Mouse (Mus musculus) megakaryocyte, embryonic 14.5 days (primary cell): ENCODE data around the gene Olfr1331.

ENCODE experiments used
- FLI1 ChIP-seq: IDR thresholded peaks from 2 replicates; pipeline ENCODE4 v1.6.1; 2012; ENCODE audit warnings: low read length, inconsistent platforms, mixed read lengths
- GATA1 ChIP-seq: IDR thresholded peaks from 3 replicates; pipeline ENCODE4 v1.6.1; 2012; ENCODE audit warnings: mixed read lengths, low read length, inconsistent platforms, borderline replicate concordance

DNA sequence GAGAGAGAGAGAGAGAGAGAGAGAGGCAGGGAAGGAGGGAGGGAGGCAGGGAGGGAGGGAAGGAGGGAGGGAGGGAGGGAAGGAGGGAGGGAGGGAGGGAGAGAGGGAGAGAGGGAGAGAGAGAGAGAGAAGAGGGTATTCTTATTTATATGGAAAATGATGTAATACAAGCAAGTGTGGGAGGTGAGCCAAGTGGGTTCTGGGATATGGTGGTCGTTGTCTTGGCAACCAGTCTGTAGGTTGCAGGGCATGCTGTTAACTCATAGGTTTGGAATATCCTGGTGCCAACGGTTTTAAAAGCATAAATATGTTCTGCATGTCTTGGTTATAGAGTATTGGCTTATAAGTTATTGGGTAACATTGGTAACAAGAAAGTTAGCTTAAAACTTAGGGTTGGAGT is 37.5 kb downstream of the Olfr1331 start:
- TF ChIP-seq GATA1 (no peak), FLI1 (no peak)
